Mouse (Mus musculus) testis, adult 2 months (tissue): ENCODE measurements around the gene Mavs.

Experiments
- CTCF ChIP-seq: fragments of 200-500 bp; IDR thresholded peaks from 2 replicates; pipeline ENCODE4 v1.5.1; 2012; ENCODE audit warnings: low read depth, mild to moderate bottlenecking, inconsistent platforms, low read length, moderate library complexity; ENCODE audit not compliant: control insufficient read depth, insufficient read depth, insufficient replicate concordance
- POLR2A ChIP-seq: fragments of 200-500 bp; IDR thresholded peaks from 2 replicates; pipeline ENCODE4 v1.6.1; 2012; ENCODE audit warnings: low read depth, mild to moderate bottlenecking, inconsistent platforms, low read length, moderate library complexity; ENCODE audit not compliant: control insufficient read depth

GRCm38 (mm10) chr2:131222562-131222961 is 11.3 kb upstream of the Mavs start:
- no peak for TF ChIP-seq CTCF
- TF ChIP-seq POLR2A, result no peak
